Mouse (Mus musculus) spleen, postnatal 10 days (tissue): ENCODE measurements around the gene Nf1.

Source experiments
- DNase-seq, 2 experiments: peaks; one replicate each; pipeline ENCODE4 v3.0.0; 2021 to 2022; ENCODE audit warnings: low spot score in 2 of 2

Nf1 gene

GRCm38 (mm10) chr11:79527739-79528384 is 188.4 kb downstream of the Nf1 start:
- peak in 1 of 2 experiments; percentile 54 for DNase-seq

- DNase-seq, result no peak
These were observed 189.1 kb downstream of the Nf1 start for GRCm38 (mm10) chr11:79528601-79529000.

DNA sequence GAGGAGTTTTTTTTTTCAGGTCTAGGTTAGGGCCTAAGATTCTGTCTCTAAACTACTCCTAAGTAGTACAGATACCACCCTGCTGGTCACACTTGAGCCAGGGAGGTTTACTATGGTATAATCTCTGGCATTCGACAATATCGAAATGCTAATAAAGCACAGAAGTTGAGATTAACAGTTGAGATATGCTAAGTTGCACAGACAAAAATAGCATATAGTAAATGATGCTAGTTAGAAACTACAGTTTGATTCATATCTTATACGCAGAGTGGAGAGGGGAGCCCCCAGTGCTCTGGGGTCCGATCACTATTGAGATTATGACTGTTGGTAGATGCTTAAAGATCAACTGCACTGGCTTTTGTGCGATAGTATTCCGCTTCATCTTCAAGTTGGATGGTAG is 189.7 kb downstream of the Nf1 start:
- no peak for DNase-seq

DNA sequence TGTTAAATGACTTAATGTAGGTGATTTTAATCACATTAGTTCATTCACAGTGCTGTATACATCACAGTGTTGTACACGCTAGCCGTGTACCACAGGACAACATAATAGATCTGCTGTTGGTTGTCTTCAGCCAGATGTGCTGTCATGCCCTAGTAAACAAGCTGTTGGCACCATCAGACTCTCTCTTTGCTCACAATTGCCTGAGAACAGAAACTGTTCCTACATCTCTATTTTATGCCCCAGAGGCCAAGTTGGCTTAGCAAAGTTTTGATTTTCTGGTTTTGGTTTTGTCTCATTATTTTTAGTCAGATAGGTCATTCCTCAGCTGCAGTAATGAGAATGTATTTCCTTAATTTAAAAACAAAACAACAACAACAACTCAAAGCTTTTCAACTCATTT is 190.2 kb downstream of the Nf1 start:
- no peak for DNase-seq

DNA sequence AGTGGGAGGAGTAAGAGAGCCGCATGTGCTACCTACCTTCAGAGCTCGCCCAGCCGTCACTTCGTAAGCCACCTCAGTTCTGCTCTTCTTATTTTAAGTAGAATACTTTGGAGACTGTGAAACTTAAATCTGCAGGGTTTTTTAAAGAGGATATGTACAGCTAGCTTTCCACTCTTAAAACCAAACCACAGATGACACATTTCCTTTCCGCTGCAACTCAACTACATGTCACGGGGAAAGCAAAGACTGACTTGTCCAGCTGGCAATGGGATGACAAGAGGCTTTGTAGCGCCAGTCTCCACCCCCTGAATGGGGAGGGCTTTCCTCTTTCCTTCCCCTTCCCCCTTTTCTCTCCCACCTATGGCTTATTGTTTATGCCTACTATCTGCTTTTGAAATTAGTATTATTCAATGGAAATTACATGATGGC is 190.9 kb downstream of the Nf1 start, which contains the start of the genes Evi2 and Evi2a:
Evi2 (minus strand) TSS at position 257 of the 429 bp plus-strand sequence.
Evi2a (minus strand) TSS at position 277 of the 429 bp plus-strand sequence.
- DNase-seq, result peak in 1 of 2 experiments; percentile 38

DNA sequence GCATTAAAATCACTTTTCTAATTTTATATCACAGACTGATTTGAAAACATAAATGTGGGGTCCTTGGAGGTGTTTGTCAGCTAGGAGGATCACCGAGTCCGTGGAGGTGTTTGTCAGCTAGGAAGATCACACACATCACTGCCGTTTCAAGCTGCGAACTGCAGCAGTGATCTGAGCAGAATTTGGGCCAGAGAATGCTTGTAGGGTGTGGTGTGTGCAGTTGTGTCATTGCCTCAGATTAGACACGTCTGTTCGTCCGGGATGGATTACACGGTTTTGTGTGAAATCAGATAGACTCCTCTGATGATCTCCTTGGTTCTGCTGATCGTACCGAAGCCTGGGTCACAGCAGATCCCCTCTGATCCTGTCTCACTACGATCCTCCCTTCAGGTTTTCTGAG is 191.3 kb downstream of the Nf1 start:
- DNase-seq, result no peak

- no peak for DNase-seq
These were observed 192.0 kb downstream of the Nf1 start for GRCm38 (mm10) chr11:79531485-79531884.

GRCm38 (mm10) chr11:79533311-79533710 is 193.8 kb downstream of the Nf1 start:
- DNase-seq, result no peak

GRCm38 (mm10) chr11:79533950-79534690 is 194.6 kb downstream of the Nf1 start:
- no peak for DNase-seq

DNA sequence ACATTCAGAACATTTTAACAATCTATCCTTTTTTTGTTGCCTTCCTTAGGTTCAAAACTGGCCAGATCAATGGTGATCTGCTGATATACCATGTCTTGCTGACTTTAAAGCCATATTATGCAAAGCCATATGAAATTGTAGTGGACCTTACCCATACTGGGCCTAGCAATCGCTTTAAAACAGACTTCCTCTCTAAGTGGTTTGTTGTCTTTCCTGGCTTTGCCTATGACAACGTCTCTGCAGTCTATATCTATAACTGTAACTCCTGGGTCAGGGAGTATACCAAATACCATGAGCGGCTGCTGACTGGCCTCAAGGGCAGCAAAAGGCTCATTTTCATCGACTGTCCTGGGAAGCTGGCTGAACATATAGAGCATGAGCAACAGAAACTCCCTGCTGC is 196.1 kb downstream of the Nf1 start:
- no peak for DNase-seq

GRCm38 (mm10) chr11:79536293-79536692 is 196.8 kb downstream of the Nf1 start:
- DNase-seq, result no peak

- DNase-seq, result no peak
These were observed 213.1 kb downstream of the Nf1 start for GRCm38 (mm10) chr11:79552622-79553021.

GRCm38 (mm10) chr11:79560536-79560935 is 221.0 kb downstream of the Nf1 start:
- DNase-seq, result no peak

DNA sequence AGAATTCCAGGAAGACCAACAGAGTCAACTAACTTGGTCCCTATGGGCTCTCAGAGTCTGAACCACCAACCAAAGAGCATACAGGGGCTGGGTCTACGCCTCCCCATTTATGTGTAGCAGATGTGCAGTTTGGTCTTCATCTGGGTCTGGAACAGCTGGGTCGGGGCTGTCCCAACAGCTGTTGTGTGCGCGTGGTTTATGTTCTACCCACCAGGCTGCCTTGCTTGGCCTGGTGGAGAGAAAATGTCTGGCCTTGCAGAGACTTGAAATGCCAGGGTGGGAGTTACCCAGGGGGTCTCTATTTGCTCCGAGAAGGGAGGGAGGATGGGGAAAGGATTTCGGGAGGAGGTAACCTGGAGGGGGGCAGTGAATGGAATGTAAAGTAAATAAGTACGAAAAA is 224.0 kb downstream of the Nf1 start:
- no peak for DNase-seq

- DNase-seq, result no peak
These were observed 227.5 kb downstream of the Nf1 start for GRCm38 (mm10) chr11:79566947-79567346.

- DNase-seq, result no peak
These were observed 228.9 kb downstream of the Nf1 start for GRCm38 (mm10) chr11:79568197-79568911.

DNA sequence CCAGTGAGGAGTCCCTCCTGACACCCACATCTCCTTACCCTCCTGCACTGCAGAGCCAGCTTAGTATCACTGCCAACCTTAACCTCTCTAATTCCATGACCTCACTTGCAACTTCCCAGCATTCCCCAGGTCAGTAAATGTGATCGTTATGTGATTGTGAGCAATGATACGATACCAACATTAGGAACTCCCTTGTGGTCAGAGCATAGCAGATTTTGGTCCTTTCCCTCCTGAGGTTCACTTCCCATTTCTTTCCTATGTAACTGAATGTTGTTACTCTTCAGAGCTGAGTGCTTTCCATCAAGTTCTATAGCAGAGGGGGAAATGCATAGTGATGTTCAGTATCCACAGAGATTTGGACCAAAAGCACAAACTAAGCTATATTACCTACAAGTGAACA is 230.8 kb downstream of the Nf1 start:
- DNase-seq, result no peak

DNA sequence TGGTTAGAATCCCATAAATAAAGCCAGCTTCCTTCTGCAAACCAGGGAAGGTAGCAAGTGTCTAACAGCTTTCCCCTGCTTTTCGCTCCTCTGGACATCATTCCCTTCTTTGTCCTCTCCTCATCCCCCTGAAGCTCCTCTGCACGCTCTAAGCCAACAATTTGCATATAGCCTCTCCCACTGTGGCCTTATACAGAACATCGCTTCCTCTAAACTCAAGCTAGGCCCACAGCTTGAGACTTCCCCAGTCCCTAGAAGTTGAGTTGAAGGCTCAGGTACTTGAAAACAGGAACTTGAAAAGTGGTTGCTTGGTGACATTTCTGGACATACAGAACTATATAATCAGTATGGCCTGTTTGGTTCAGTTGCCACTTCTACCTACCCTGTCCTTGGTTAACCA is 234.3 kb downstream of the Nf1 start:
- no peak for DNase-seq

DNA sequence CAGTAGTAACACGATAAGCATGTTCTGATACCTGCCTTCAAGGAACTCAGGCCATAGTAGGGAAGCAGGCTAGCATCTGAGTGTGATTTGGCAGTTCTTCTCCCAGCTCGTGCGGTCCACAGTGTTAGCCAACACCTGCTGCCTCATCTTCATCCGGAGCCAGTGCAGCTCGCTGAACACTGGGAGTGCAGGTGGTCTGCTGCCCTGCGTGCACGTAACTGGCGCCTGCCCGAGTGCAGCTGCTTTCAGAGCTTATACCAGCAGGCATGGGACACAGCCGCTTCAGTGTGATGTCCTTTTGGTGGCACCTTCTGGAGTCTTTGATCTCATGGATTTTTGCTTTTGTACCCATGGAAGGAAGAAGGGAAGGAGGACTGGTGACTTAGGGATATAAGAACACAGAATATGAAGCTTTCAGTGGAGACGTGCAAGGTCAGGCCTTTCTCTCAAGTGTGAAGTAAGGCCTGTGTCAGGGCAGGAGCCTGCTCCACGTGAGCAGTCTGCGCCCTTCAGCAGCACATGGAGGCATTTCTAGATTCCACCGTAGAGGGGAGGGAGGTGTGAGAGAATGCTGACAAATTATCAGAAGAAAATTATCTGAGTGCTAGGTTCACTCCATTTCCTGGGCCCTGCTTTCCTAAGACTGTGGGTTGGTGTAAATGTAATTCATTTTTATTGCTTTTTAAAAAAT is 236.0 kb downstream of the Nf1 start:
- DNase-seq, result no peak

GRCm38 (mm10) chr11:79577741-79578140 is 238.2 kb downstream of the Nf1 start:
- peak; percentile 69 to 87 for DNase-seq

DNA sequence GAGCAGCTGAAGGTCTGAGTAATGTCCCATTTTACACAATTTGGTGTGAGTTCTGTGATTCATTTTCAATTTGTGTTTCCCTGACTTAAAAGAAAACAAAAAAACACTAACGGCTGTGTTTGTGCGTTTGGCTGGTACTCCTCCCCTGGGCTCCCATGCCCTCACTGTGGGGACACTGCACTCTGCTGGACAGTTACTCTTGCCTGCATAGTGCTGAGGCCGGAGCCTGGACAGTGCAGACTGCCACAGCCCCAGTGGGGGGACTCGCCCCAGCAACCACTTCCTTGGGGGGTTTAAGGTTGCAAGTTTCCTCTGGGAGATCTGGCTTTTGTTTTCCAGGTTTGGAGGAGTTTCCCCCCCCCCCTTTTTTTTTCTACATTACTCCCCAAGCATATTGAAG is 241.2 kb downstream of the Nf1 start:
- DNase-seq, result no peak

GRCm38 (mm10) chr11:79581257-79581656 is 241.8 kb downstream of the Nf1 start:
- DNase-seq, result no peak
